Mouse (Mus musculus) erythroblast, embryonic 14.5 days (primary cell): ENCODE results near the gene Ank3. TPM values are rescaled to one million over a fixed set of nuclear protein-coding genes. Genes with fewer than 3 reads are reported as not detected.

Experiments used
- H3K27me3 ChIP-seq: 2 replicates; pipeline ENCODE4 v1.6.1; 2012; ENCODE audit warnings: inconsistent platforms; ENCODE audit not compliant: control insufficient read depth
- H3K36me3 ChIP-seq: 2 replicates; pipeline ENCODE4 v1.6.1; 2012; ENCODE audit warnings: mild to moderate bottlenecking, inconsistent platforms; ENCODE audit not compliant: control insufficient read depth
- H3K4me1 ChIP-seq: 2 replicates; pipeline ENCODE4 v1.6.1; 2012; ENCODE audit warnings: inconsistent platforms; ENCODE audit not compliant: control insufficient read depth
- H3K4me3 ChIP-seq: replicated peaks from 2 replicates; pipeline ENCODE3; 2012; ENCODE audit warnings: moderate library complexity, mild to moderate bottlenecking, inconsistent platforms
- H3K9me3 ChIP-seq: 2 replicates; pipeline ENCODE4 v1.6.1; 2012; ENCODE audit warnings: low read length, inconsistent platforms, mixed read lengths; ENCODE audit not compliant: control insufficient read depth
- GATA1 ChIP-seq: IDR thresholded peaks from 2 replicates; pipeline ENCODE4 v1.6.1; 2012; ENCODE audit warnings: low read length, inconsistent platforms, mixed read lengths
- TAL1 ChIP-seq: IDR thresholded peaks from 3 replicates; pipeline ENCODE4 v1.6.1; 2012; ENCODE audit warnings: low read length, inconsistent platforms, mixed read lengths
- polyA plus RNA-seq: library from polyadenylated mRNA; stranded (reverse); fragments of >175 nt; gene quantifications from 2 replicates; pipeline ENCODE4 v1.2.3, GENCODE M21; 2012

Gene Ank3
- polyA plus RNA-seq, 1 experiment = 0.03 TPM

DNA sequence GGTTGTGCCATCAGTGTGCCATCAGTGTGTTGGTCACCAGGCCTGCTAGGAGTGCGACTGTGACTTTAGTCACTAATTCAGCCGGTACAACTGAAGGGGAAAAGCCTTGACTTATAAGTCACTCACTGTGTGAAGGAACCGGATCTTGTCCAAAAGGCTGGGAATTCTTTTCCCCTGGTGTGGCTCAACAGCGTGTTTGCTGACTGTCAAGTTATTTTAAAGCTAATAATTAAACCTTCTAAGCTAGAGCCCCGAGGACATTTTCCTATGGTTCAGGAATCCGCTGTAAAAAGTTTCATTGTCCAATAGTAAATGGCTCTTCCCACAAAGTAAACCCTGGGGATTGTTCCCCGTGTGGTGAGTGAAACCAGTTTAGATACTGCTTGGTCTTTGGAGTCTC lies 529.8 kb downstream of the Ank3 start:
- H3K36me3 ChIP-seq = no peaks in the 10 kb centered on the region; the same call in 1 of the 2 replicates
- H3K9me3 ChIP-seq = no peaks in the 10 kb centered on the region
- TF ChIP-seq TAL1 = no peak
- no peak for TF ChIP-seq GATA1
- H3K4me1 ChIP-seq = peaks cover 22% of the 10 kb centered on the region
- H3K27me3 ChIP-seq = peaks cover 52% of the 10 kb centered on the region
- no peak overlapping the region for H3K4me3 ChIP-seq

DNA sequence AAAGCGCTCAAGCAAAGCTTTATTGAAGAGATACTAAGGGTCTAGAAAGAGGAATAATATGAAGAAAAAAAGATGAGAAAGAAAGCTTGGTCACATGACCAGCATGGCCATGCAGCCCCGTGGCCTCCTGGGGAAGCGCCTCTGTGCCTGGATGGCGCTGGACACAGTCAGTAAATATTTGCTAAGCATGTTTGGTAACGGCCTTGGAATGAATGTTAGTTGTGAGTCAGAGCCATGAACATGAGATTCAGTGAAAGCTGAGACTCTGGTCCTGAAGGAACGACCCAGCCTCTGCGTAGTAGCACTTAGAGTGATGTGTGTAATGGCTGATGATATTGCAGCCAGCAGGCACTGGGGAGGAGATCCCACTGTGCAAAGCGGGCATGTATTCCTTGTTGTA lies 531.9 kb downstream of the Ank3 start:
- Histone ChIP-seq H3K27me3 (peaks cover 33% of the 10 kb centered on the region), H3K4me1 (peaks cover 3% of the 10 kb centered on the region), H3K36me3 (no peaks in the 10 kb centered on the region; the same call in 1 of the 2 replicates), H3K9me3 (no peaks in the 10 kb centered on the region), H3K4me3 (no peak overlapping the region)
- no peak for TF ChIP-seq GATA1
- no peak for TF ChIP-seq TAL1

DNA sequence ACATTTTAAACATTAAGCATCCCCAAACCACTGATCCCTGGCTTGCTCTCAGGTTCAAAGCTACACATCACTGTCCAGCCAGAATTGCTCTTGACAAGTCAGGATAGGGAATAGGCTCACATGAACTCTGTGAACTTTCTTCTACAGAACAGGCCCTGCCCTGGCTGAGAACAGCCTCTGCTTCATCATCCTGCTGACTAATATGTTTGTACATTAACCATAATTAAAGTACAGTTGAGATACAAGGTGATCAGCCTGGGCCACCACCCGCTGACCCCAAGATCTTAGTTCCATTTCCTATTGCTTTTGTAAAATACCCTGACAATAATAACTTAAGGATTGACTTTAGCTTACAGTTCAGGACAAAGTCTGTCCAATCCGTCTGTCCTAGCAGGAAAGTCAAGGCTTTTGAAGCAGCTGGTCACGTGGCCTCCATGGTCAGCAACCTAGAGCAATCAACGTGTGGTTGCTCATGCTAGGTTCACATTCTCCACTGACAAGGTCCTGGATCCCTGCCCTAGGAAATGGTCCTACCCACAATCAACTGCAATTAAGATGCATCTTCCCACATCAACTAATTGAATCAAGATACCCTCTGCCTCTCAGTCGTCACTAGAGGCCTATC lies 538.0 kb downstream of the Ank3 start:
- H3K36me3 ChIP-seq = no peaks in the 10 kb centered on the region; the same call in 1 of the 2 replicates
- no peaks in the 10 kb centered on the region for H3K4me1 ChIP-seq
- H3K9me3 ChIP-seq = no peaks in the 10 kb centered on the region
- no peak for TF ChIP-seq TAL1
- no peak for TF ChIP-seq GATA1
- no peak overlapping the region for H3K4me3 ChIP-seq
- no peaks in the 10 kb centered on the region for H3K27me3 ChIP-seq

DNA sequence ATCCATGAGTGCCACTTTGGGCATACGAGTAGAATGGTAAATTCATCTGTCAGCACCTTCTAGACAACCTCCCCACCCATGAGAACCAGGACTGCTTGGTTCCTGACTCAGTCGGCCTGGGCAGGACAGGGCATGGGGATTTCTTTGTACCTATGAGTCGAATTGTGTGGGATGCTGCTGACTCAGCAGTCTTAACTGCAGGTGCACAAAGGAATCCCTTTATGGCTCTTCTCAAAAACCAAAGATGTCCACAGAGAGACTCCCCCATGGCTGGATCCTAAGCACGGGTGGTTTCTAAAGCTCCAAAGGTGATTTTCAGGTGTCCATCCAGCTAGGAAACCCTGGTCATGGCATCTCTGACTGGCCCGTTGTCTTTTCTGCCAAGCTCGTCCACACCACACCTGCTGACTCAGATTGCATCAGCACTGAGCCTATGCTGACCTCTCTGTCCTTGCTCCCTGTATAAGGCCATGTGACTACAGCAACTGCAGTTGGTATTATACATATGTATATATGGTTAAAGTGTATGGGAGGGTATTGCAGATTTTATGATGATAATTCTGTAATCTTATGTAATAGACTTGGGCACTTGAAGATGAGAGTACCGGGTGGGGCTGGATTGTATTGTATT lies 538.8 kb downstream of the Ank3 start:
- Histone ChIP-seq H3K36me3 (no peaks in the 10 kb centered on the region; the same call in 1 of the 2 replicates), H3K27me3 (no peaks in the 10 kb centered on the region), H3K9me3 (no peaks in the 10 kb centered on the region), H3K4me1 (no peaks in the 10 kb centered on the region), H3K4me3 (no peak overlapping the region)
- TF ChIP-seq TAL1 (no peak), GATA1 (no peak)

DNA sequence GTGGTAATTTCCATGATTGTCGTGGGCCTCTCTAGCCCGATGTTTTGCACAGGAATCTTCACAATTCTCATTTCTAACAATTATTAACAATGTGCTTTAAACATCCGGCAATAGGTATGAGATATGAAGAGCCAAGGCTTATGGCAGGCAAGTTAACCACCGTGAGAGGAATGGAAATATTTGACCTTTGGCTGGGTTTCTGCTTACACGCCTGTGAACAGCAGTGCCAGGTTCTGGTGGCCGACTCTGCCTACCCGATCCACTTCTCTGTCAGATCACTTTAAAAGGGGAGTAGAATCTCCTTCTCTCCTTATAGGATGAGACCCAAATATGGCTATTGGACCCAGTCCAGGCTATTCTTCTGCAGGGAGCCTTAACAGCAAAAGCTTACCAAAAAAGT lies 540.6 kb downstream of the Ank3 start:
- Histone ChIP-seq H3K4me3 (no peak overlapping the region), H3K27me3 (no peaks in the 10 kb centered on the region), H3K36me3 (no peaks in the 10 kb centered on the region; the same call in 1 of the 2 replicates), H3K4me1 (no peaks in the 10 kb centered on the region), H3K9me3 (no peaks in the 10 kb centered on the region)
- TF ChIP-seq TAL1 = no peak
- no peak for TF ChIP-seq GATA1

DNA sequence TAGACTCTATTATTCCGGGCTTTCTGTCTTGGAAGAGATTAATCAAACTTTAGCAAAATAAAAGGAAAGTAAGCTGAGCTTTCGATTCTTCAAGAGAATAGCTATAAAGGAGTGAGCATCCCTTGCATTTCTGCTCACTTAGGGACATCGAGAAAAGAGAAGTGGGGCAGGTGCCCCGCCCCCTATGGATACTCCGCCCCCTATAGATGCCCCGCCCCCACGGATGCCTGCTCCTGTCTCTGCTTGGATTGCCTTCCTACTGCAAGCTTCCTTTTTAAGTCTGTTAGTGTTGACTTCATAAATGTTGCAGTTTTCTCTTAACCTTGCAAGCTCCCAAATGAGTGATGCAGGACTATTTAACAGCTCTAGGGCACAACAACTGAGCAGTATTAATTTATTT lies 541.4 kb downstream of the Ank3 start:
- TF ChIP-seq TAL1 (no peak), GATA1 (no peak)
- no peaks in the 10 kb centered on the region for H3K27me3 ChIP-seq
- H3K9me3 ChIP-seq = no peaks in the 10 kb centered on the region
- no peaks in the 10 kb centered on the region for H3K4me1 ChIP-seq
- H3K4me3 ChIP-seq = no peak overlapping the region
- no peaks in the 10 kb centered on the region; the same call in 1 of the 2 replicates for H3K36me3 ChIP-seq

DNA sequence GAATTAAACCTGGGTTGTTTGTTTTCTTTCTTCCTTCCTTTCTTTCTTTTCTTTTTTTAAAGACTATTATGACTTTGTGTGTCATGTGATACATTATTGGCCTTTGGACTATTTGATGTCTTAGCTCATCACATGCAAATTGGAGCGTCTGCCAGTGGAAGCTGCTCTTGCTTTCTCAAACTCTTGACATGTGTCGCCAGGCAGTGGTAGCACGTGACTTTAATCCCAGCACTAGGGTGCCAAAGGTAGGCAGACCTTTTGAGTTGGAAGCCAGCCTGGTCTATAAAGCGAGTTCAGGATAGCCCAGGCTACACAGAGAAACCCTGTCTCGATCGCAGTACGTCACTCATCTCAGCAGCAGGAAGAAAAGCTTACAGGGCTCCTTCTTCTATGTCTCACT lies 542.4 kb downstream of the Ank3 start:
- Histone ChIP-seq H3K36me3 (no peaks in the 10 kb centered on the region), H3K4me1 (no peaks in the 10 kb centered on the region), H3K27me3 (no peaks in the 10 kb centered on the region), H3K9me3 (no peaks in the 10 kb centered on the region), H3K4me3 (no peak overlapping the region)
- no peak for TF ChIP-seq TAL1
- TF ChIP-seq GATA1 = no peak

DNA sequence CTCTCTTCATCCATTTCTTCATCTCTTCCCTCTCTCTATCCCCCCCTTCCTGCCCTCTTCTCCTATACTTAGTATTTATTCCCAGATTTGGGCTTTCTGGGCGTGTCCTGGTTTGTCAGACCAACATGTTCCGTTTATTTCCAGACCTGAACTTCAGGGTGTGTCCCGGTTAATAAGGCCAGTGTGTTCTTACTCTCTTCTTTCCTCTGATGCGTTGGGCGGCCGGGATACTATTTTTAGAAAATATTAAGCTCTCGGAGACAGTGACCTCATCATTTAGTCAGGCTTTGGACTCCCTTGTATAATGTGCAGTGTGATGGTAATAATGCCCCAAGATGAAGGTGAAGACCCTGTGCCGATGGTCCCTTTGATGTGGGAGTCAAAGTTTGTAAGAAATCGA lies 546.3 kb downstream of the Ank3 start:
- no peak overlapping the region for H3K4me3 ChIP-seq
- no peaks in the 10 kb centered on the region for H3K9me3 ChIP-seq

DNA sequence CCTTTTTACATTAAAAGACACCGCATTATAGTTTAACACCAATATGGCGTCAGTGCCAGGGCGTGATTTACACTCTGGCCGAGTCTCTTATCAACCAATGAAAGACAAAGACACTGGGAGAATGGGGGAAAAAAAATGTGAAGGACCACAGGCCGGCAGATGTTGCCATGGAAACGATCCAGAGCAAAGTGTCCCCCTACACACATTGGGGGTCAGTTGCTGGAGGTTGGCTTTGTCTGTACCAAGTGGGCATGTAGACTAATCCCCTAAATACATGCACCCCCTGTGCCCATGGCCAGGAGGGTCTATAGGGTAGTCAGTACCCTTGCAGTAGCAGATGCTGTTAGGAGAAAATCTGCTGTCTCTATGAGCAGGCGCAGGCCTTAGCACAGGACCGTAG lies 547.3 kb downstream of the Ank3 start:
- no peaks in the 10 kb centered on the region for H3K4me1 ChIP-seq
- H3K27me3 ChIP-seq = no peaks in the 10 kb centered on the region
- TF ChIP-seq TAL1 (no peak), GATA1 (no peak)
- H3K36me3 ChIP-seq = no peaks in the 10 kb centered on the region
- H3K4me3 ChIP-seq = no peak overlapping the region
- H3K9me3 ChIP-seq = no peaks in the 10 kb centered on the region

More for the DNA sequence above, 546.3 kb downstream of the Ank3 start:
- Histone ChIP-seq H3K27me3 (no peaks in the 10 kb centered on the region), H3K4me1 (no peaks in the 10 kb centered on the region), H3K36me3 (no peaks in the 10 kb centered on the region)
- TF ChIP-seq TAL1 (no peak), GATA1 (no peak)
